Mouse (Mus musculus) urinary bladder, postnatal 14 days (tissue): ENCODE data around the gene Sh3gl2.

Source experiments
- DNase-seq: peaks from one replicate; pipeline ENCODE4 v3.0.0; 2021; ENCODE audit warnings: low spot score

Gene Sh3gl2

GRCm38 (mm10) chr4:85232386-85233381, 27.8 kb downstream of the Sh3gl2 start:
- DNase-seq = no peak

- DNase-seq = no peak
These were observed 36.7 kb downstream of the Sh3gl2 start for GRCm38 (mm10) chr4:85241675-85242074.

- no peak for DNase-seq
These were observed 37.6 kb downstream of the Sh3gl2 start for GRCm38 (mm10) chr4:85242562-85242961.

- no peak for DNase-seq
These were observed 43.7 kb downstream of the Sh3gl2 start for GRCm38 (mm10) chr4:85248673-85249072.

GRCm38 (mm10) chr4:85250271-85250670, 45.3 kb downstream of the Sh3gl2 start:
- no peak for DNase-seq

- DNase-seq = no peak
These were observed 45.9 kb downstream of the Sh3gl2 start for GRCm38 (mm10) chr4:85250786-85251185.

- no peak for DNase-seq
These were observed 51.0 kb downstream of the Sh3gl2 start for GRCm38 (mm10) chr4:85255771-85256389.

GRCm38 (mm10) chr4:85256461-85257202, 51.7 kb downstream of the Sh3gl2 start:
- DNase-seq = no peak

- no peak for DNase-seq
These were observed 52.9 kb downstream of the Sh3gl2 start for GRCm38 (mm10) chr4:85257771-85258341.

GRCm38 (mm10) chr4:85260687-85261658, 56.0 kb downstream of the Sh3gl2 start:
- DNase-seq = no peak

GRCm38 (mm10) chr4:85262146-85262545, 57.2 kb downstream of the Sh3gl2 start:
- DNase-seq = no peak

GRCm38 (mm10) chr4:85262606-85263005, 57.7 kb downstream of the Sh3gl2 start:
- DNase-seq = no peak

- DNase-seq = no peak
These were observed 62.5 kb downstream of the Sh3gl2 start for GRCm38 (mm10) chr4:85267456-85267855.

- no peak for DNase-seq
These were observed 68.0 kb downstream of the Sh3gl2 start for GRCm38 (mm10) chr4:85272877-85273276.

- DNase-seq = no peak
These were observed 68.5 kb downstream of the Sh3gl2 start for GRCm38 (mm10) chr4:85273452-85273851.

GRCm38 (mm10) chr4:85283151-85283550, 78.2 kb downstream of the Sh3gl2 start:
- no peak for DNase-seq

- DNase-seq = no peak
These were observed 85.1 kb downstream of the Sh3gl2 start for GRCm38 (mm10) chr4:85289990-85290389.

GRCm38 (mm10) chr4:85291296-85291695, 86.4 kb downstream of the Sh3gl2 start:
- no peak for DNase-seq

- no peak for DNase-seq
These were observed 88.4 kb downstream of the Sh3gl2 start for GRCm38 (mm10) chr4:85293368-85293767.

GRCm38 (mm10) chr4:85300610-85301405, 95.9 kb downstream of the Sh3gl2 start:
- no peak for DNase-seq
